Mouse (Mus musculus) myocyte (in vitro differentiated cells): Measurements from ENCODE around the gene Pgap3.

Experiments
- MAX ChIP-seq: IDR thresholded peaks from one replicate; pipeline ENCODE4 v1.6.1; 2011; ENCODE audit warnings: low read depth, mild to moderate bottlenecking, control low read depth
- MYOG ChIP-seq, 3 experiments: IDR thresholded peaks; one replicate each; pipeline ENCODE4 v1.6.1; 2011; ENCODE audit warnings: control low read depth in 2 of 3, low read depth in 2 of 3, mild to moderate bottlenecking in 2 of 3; ENCODE audit not compliant: insufficient read length in 2 of 3, control insufficient read depth in 1 of 3, insufficient read depth in 1 of 3
- POLR2A ChIP-seq: IDR thresholded peaks from one replicate; pipeline ENCODE4 v1.6.1; 2011; ENCODE audit warnings: low read depth, mild to moderate bottlenecking, control low read depth, moderate library complexity; ENCODE audit not compliant: insufficient read length
- USF1 ChIP-seq: IDR thresholded peaks from one replicate; pipeline ENCODE4 v1.6.1; 2011; ENCODE audit warnings: low read depth, mild to moderate bottlenecking, control low read depth, moderate library complexity

DNA sequence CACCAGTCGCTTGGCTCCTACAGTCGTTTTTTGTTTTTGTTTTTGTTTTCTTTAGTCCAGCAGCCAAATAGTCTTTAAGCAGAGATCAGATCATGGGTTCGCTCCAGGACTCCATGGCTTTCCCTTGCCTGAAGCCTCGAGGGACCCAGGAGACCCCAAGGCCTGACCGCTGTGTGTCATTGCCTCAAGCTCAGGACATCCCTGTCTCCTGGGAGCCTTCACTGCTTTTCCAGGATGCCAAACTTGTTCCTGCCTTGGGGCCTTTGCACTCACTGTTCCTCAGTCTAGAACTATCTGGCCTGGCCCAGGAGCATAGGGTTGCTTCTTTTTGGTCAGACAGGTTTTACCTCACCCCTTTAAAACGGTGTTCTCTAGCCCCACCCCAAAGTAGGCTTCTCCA is 6.3 kb upstream of the Pgap3 start:
- TF ChIP-seq MAX (no peak), MYOG (IDR thresholded peaks at IDR 0.05; ENCODE audit: control insufficient read depth in 1 of 3, insufficient read depth in 1 of 3, insufficient read length in 2 of 3, low read depth in 2 of 3) (no peak), POLR2A (no peak), USF1 (no peak)
